Mouse (Mus musculus): ENCODE measurements around the gene L2hgdh.

Gene L2hgdh

DNA sequence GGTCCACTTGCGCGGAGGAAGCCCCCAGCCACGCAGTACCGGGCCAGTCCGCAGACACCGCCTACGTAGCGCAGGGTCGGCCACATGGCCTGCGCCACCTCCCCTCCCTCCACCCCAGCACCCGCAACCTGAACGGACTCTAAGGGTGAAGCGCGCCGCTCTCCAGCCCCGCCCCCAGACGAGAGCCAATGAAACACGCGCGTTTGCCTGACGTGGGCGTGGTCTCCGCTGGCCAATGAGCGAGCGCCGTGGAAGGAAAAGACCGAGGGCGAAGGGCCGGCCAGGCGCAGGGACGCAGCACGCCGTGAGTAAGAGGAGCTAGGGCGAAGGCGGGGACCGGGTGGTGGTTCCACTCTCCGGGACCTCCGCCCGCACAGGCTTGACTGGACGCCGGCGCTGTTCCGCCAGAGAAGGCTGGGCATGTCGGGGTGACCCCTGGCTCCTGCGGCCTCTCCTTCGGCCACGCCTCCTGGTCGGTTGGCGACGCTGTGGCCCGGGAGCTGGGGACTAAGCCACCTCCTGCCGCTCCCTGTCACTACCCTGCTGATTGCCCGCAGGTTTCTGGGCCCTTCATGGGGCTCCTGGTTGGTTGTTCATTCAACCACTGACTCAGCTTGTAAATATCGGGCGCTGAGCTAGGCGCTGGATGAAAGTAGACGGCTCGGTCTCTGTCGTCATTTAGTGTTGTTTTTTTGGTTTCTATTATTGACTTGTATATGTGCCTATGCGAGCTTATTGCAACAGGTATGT, at the start of gene L2hgdh, which contains the start of gene Atp5s:
Gene L2hgdh (minus strand): TSS at position 163 of the 750 bp plus-strand sequence.
Gene Atp5s (plus strand): TSS at position 240 of the 750 bp plus-strand sequence.
- DNase-seq (ENCODE audit: low spot score): peak; percentile 98

DNA sequence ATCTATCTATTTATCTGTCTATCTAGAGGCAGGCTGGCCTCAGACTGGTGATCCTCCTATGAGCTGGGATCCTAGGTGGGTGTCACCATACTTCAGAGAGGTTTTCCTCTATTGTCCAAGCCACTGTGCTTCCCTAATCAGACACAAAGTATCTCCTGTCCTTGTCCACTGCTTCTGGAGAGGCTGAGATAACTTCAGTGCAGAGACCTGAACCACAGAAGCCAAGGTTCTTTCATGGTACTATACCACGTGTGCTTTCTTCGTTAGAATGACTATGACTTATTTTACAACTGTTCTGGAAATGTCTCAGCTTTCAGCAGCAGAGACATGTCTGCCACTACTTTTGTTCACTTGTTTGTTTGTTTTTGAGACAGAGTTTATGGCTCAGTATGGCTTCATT, 44.2 kb upstream of the L2hgdh start:
- no peak for DNase-seq (ENCODE audit: low spot score)

DNA sequence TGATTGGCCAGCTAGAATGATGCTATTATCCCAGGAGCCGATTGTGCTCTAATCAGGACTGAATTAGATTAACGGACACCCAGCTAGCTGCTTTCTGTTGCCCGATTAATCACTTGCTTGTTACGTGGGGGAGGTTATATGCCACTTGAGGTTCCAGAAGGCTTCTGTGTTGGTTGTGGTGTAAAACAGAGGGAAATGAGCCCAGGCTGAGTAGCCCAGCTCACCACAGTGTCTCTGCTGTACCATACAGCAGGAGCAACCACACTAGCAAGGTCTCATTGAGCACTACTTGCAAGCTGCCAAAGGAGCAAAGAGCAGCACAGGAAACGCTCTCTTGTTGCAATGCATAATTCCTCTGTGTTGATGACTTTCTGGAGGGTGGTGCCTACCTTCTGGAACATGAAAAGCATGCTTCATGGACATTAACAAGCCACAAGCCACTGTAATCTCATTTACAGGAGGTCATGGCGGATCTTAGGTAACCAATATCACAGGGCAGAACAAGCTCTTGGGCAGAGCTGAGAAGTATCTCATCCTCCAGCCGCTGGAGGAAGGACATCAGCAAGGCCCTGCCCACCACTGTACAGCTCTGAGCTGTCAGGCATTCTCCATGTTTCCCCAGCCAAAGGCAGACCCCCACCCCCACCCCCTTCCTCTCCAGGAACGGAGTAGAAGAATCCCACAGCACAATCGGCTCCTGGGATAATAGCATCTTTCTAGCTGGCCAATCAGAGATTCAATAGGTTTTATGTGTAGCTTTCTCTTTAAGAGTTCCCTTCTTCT, 43.0 kb upstream of the L2hgdh start:
- DNase-seq (ENCODE audit: low spot score): no peak

DNA sequence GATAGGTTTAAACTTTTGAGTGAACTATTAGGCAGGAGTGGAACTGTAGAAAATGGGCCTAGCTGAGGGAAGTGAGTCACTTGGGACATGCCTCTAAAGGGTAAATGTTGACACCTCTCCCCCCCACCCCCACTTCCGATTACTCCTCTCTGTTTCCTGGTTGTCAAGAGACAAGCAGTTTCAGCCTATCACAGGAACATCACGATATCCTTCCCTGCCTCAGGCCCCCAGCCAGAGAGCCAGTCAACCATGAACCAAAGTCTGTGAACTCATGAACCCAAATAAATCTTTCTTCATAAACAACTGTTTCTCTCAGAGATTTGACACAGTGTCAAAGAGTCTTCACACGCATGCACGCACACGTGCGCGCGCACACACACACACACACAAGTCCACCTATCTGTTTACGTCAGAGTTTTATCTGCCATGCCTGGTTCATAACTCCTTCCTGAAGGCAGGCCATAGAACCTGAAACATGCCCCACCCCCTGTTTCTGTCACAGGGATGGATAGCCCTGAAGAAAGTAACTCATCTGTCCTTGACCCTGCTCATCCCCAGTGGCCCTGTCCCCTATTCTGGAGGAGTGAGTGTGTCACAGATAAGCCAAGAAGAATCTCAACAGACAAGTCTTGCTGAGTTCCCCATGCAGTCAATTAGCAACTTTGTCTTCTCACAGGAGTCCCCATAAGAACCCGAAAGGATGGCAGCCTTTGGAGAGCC, 41.7 kb upstream of the L2hgdh start:
- DNase-seq (ENCODE audit: low spot score): no peak

DNA sequence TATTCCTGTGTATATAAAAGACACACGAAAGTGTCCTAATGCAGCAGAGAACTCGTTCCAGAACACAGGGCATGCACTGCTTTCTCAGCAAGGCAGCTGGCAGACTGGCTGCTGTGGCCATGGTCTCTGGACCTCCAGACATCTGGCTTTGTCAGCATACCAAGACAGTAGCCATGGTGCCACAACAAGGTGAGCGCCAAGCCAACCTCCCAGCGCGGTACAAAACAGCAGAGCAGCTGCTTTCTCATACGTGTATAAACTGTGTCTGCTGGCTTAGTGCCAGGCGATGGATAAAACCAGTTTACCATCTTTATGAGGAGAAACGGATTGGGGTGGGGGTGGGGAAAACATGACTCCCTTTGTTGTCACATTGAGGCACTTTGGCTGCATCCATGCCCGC, 40.9 kb upstream of the L2hgdh start:
- no peak for DNase-seq (ENCODE audit: low spot score)

DNA sequence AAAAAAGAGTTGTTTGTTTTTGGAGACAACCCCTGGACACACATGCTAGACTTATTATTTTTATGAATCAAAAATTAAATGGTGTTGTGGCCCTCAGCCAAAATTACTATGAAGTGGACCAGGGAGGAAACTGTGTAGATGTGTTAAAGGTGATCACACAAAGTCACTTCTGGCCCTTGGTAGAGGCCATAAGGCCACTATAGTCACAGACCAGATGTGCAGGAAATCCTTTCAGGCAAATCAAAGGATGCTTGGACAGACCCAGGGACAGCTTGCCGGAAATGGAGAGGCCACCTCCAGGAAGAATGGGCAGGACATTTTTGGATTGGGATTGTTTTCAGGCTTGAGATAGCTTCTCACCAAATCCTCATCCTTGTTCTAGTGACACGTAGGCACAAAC, 36.9 kb upstream of the L2hgdh start:
- no peak for DNase-seq (ENCODE audit: low spot score)

DNA sequence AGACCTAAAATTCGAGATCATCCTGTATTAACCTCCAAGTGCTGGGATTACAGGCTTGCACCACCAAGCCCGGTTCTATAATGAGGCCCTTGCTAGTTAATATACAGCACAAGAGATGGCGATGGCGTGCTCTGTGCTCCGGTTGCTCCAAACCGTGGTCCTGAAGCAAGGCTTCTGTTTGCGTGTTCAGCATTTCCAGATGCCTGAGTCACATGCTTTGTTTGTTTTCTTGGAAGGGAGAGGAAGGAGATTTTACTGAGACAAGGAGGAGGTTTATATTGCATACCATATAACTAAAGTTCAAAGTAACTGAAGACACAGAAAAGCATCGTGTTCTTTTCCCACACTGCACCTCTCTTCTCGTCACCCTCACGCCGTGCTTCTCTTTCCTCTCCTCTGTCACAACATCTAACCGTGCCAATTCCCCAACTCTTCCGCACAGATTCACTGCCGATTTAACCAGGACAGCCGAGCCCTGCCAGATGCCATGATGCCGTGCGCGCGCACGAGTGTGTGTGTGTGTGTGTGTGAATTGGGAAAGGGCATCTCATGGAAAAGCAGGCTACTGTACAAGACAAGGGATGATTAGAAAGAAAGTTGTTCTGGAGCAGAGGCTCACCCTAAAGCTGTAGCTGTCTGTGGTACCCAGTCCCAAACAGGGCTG, 36.2 kb upstream of the L2hgdh start:
- no peak for DNase-seq (ENCODE audit: low spot score)

DNA sequence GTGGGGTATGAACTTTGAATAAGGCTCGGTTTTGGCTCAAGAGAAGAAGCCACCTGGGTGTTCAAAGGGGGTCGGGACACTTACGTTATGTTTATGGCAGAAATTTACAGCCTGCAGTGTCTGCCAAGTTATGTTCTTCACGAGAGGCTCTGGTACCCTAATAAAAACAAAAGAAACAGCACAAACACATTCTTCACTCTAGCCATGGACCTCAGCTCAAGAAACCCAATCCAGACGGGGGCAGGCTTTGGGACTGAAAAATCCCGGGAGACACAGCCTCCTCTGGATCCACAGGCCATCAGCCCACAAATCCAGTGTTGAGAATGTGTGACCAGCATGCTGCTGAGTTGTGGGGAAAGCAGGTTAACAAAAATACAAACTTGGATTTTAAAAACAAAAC, 35.3 kb upstream of the L2hgdh start:
- DNase-seq (ENCODE audit: low spot score): no peak

DNA sequence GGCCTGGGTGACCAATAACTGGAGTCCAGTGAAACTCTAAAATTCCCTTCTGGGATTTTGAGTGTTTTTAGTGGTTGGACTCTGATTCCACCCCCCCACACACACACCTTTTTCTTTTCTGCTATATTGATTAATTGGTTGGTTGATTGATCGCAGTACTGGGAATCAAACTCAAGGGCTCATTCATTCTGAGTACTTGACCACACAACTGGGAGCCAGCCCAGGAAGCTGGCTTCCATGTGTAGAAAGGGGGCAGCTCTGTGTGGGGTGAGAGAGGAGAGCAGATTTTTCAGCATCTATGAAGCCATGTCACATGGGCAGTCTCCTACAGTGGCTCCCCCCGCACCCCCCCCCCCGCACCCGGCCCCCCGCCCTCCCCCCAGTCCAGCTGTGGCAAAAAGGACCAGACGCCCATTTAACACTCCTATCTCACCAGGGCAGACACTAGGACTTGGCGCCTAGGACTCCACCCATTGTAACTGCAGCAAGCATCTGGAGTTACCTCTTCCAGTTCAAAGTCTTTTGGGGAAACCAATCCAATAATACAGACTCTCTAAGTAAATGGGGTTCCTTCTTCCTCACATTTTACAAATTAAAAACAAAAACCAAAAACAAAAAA, 34.7 kb upstream of the L2hgdh start:
- DNase-seq (ENCODE audit: low spot score): no peak

DNA sequence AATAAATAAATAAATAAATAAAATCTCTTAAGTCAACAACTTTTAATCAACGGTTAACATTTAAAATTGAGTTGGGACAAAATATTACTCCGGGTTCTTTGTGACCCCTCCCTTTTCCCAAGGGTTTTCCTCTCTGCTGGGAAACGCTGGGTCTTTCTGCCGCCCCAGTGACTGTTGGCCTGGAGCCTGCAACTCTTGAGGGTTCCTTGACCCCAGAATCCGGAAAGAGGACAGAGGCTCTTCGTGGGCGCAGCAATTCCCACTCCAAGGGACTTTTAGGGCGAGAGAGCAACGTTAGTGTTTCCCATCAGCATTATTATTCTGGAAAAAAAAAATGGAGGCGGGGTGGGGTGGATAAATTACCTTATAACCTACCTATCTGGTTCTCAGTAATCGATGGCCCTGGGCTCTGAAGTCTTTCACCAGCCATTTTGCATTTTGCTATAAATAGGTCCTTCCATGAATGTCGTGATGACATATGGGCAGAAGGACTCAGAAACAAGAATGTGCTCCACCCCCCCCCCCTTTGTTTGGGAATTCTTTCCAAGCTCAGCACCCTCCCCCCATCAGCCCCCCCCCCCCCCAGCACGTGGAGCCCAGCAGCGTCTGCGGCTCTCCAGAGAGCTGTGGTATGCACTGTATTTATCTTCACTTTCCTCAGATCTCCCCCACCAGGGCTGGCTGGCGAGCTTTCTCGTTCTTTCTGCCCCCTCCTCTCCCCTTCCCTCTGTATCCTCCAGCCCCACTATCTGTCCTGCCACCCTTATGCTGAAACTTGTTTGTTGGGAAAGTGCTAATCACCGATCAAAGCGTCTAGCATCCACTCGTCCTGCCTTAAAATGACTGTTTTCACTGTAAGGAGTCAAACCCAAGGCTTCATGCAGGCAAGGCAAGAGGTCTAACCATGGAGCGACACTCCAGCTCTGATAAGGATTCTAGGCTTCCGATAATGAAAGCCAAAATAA, 33.8 kb upstream of the L2hgdh start:
- DNase-seq (ENCODE audit: low spot score): peak; percentile 57

DNA sequence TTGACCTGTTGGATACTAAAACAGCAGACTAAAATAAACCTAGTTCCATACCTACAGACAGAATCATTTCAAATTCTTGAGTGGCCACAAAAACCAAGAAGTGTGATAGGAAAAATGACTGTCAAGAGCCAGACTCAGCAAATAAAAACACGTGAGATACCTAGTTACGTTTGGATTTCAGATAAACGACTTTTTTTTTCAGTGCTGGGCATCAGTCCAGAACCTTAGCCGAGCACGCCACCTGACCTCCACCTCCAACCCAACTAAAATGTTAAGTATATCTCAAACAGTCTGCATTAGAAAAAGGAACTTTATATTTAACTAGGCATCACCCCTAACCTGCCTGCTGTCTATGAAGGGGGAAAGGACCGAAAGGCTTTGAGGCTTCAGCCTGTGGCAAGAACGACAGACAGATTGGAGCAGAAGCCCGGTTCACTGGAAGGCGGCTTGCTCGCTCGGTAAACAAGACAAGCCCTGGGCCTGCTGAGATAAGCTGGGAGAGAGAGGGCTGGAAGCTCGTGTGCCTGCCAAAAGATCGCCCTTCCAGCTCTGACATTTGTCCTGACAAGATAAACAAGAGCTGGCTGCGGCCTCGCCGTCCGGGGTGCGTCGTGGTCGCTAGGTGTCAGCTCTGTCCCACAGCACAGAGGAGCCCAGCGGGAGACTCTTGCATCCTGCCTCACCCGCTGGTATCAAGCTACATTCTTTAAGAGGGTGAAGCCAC, 32.9 kb upstream of the L2hgdh start:
- DNase-seq (ENCODE audit: low spot score): peak; percentile 82

DNA sequence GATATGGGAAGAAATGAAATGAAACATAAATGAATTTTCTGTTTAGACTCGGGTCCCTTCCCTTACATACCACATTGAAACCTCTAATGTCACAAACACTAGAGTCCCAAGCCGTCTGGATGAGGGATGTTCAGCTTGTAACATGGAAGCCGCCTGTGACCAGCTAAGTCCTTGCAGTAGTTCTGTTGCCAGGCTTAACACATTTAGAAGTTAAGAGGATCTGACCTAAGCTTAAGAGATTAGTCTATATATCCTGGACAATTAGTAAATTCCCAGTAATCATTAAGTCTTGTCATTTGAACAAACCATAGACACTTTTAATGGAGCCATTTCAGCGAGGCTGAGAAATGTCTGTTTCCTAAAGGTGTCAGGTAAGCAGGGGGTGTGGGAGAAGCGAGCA, 31.3 kb upstream of the L2hgdh start:
- DNase-seq (ENCODE audit: low spot score): no peak

DNA sequence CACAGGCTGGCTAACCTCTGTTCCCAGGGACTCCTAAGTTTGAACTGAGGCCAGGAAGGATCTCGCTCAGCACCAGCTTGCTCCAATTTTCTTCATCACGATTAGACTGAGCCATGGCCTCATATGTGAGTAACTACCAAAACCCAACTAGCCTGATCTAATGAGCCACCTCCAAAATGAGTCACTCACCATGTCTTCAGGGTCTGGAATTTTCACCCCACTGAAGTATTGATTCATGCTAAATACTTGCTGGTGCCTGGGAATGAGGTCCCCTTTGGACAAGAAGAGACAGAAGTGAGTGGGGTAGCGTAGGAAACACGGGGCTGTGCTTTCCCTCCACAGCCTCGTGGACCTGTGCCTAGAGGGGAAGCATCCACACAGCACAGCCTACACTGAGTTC, 29.3 kb upstream of the L2hgdh start:
- DNase-seq (ENCODE audit: low spot score): no peak

DNA sequence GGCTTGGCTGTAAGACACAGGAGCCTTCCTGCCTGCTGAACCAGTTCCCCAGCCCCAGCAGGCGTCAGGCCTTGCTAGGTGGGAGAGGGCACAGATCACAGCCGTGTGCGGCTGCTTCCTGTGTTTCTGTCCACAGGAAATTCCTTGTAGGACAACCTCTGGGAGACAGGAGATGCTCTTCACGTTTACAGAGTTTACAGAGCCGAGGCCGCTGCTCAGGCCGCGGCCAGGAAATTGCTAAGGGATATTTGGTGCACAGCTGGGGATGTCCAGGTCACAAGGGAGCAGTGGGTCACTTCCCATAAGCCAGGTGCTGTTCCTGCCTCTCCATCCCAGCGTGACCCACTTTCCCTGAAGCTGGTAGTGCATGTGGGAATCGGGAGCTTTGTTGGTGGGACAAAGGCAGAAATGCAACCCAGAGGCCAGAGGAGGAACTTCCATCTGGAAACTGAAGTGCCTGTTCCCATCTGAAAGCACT, 27.2 kb upstream of the L2hgdh start:
- no peak for DNase-seq (ENCODE audit: low spot score)

DNA sequence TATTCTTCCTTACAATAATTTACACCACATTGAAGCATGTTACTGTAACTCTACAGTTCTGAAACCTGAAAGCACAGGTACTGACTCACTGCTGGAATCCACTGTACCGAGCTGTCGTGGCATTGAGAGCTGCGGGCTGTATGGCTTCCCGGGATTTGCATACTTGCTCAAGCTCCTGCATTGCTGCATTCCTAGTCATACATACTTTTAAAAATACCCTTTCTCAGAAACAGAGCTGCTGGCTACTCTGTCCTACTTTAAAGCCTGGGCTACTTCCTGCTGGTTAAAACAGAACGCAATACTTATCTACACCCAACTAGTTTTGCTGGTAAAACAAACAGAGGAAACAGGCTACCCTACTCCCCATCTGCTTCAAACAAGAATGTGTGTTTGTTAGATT, 19.5 kb upstream of the L2hgdh start:
- DNase-seq (ENCODE audit: low spot score): no peak

DNA sequence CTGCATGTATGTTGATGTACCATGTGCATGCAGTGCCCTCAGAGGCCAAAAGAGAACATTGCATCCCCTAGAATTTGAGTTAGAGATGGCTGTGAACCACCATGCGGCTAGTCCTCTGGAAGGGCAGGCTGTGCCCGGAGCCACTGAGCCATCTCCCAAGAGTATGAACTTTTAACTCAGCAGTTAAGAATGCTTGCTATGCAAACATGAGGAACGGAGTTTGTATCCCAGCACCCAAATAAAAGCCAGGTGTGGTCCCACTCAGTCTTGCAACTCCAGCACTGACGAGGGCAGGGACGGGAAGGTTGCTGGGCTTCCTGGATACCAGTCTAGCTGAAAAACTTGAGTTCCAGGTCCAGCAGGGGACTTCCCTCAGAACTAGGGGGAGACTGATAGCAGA, 17.3 kb upstream of the L2hgdh start:
- no peak for DNase-seq (ENCODE audit: low spot score)

DNA sequence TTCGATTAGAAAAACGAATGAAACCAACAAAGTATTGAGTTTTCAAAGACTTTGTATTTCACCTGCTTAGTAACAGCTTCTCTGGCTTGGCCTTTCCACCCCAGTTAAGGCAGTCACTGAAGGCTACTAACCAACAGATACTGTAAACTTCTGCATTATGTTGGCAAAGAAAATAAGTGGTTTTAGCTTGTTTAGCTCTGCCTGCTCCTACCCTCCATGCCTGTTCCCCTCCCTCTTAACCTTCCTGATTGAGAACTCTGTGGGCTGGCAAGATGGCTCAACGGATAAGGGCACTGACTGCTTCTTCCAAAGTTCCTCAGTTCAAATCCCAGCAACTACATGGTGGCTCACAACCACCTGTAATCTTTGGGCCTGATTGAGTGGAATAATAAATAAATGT, 9.2 kb upstream of the L2hgdh start:
- DNase-seq (ENCODE audit: low spot score): no peak

DNA sequence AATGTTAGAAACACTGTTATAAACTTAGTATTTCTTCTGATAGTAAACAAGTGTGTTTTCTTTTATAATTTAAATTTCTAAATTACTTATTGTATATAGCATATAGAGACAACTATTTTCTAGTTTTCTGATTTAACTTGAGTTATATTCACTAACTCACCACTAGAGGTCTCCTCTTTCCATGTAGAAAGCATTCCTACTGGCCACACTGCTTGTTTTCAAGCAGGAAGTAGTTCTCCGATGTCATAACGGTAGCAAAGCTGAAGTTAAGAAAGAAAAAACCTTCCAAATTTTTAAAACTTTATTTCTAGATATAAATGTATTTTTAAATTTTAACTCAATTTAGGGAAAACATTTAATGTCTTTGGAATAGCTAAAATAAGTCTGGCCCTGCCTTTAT, 8.8 kb upstream of the L2hgdh start:
- no peak for DNase-seq (ENCODE audit: low spot score)

DNA sequence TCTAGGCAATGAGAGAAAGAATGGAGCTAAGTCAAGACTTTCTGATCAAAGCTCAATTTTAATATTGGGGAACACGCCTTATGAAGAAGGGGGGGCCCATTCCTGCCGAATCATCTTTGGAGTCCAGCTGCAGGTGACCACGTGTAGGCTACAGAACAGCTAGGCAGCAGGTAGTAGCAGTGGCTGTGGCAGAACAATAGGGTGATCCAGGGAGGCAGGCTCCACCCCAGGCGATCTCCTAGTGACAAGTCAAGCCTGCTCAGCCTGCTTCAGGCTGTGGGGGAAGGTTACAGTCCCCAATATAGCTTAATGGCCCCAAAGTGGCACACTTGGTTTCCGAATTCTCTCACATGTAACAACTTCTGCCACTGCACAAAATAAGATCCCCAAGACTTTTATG, 7.5 kb upstream of the L2hgdh start:
- DNase-seq (ENCODE audit: low spot score): no peak

DNA sequence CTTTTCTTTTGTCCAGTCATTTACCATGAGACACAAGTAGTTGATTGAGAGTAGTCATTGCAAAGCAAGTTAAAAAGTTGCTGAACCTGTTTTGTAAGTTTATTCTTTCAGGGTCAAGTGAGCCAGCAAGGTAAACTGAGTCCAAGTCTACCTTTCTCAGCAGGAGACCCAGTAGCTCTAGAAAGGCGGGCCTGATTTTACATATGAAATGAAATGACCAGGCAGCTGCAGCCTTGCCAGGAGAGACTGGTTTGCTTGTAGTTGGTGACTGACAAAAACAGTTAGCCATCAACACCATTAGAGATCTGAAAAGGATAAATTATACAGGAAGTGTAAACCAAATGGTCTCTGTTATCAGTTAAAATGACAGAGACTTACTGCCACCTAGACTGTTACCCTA, 5.6 kb upstream of the L2hgdh start:
- DNase-seq (ENCODE audit: low spot score): no peak
